Mouse (Mus musculus): ENCODE measurements at regions not wholly inside any gene's neighbourhood (a gene's known extent, or its start where the extent isn't known, plus 50 kb on each side); places are given as distances from the start of the nearest gene placed in this dataset.

DNA sequence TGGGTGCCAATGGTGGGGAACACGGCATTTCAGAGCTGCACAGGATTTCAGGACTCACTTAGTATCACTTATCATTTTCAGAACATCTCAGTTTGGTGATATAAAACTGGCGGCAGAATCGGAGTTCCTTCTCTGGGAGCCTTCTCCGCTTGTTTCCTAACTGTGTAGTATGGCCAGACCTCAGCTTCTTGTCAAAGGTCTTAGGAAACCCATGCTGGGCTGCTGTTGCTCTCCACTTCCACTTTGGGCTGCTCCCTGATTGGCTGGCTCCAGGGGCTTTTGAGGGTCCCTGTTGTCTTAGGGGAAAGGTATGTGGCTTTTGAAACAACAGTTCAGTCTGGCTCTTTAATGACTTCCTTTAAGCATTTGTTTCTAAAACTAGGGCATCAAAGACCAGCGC lies 170.0 kb upstream of the Cxcr4 start:
- TF ChIP-seq CTCF (IDR thresholded peaks at IDR 0.05; ENCODE audit: low read depth, low read length) (no peak), POLR2A (IDR thresholded peaks at IDR 0.05; ENCODE audit: extremely low read depth, insufficient read depth, low read length) (no peak)

Measured in liver, adult 2 months (tissue).